Mouse (Mus musculus) thymus, adult 2 months (tissue): ENCODE data around the gene Wdr93. TPM values are rescaled to one million over a fixed set of nuclear protein-coding genes. Genes with fewer than 3 reads are reported as not detected.

Experiments
- DNase-seq: peaks from one replicate; pipeline ENCODE4 v3.0.0; 2021
- H3K27ac ChIP-seq: fragments of 200-500 bp; 2 replicates; pipeline ENCODE4 v1.5.1; 2012; ENCODE audit warnings: low read length, control low read depth; ENCODE audit not compliant: control insufficient read depth, insufficient read depth
- H3K27me3 ChIP-seq: fragments of 200-500 bp; 2 replicates; pipeline ENCODE4 v1.6.1; 2012; ENCODE audit warnings: mild to moderate bottlenecking, low read length, moderate library complexity, mixed read lengths; ENCODE audit not compliant: control insufficient read depth, insufficient read depth
- H3K36me3 ChIP-seq: fragments of 200-500 bp; 2 replicates; pipeline ENCODE4 v1.6.1; 2012; ENCODE audit warnings: mild to moderate bottlenecking, low read length, moderate library complexity; ENCODE audit not compliant: control insufficient read depth, insufficient read depth
- H3K4me1 ChIP-seq: fragments of 200-500 bp; replicated peaks from 2 replicates; pipeline ENCODE4 v1.6.1; 2012; ENCODE audit warnings: low read length; ENCODE audit not compliant: control insufficient read depth, insufficient read depth
- H3K4me3 ChIP-seq: fragments of 200-500 bp; 2 replicates; pipeline ENCODE4 v1.5.1; 2012; ENCODE audit warnings: mild to moderate bottlenecking, low read length, control low read depth, moderate library complexity; ENCODE audit not compliant: control insufficient read depth, insufficient read depth
- CTCF ChIP-seq: fragments of 200-500 bp; IDR thresholded peaks from 2 replicates; pipeline ENCODE4 v1.5.1; 2012; ENCODE audit warnings: mild to moderate bottlenecking, control low read depth, low read length, moderate library complexity, borderline replicate concordance; ENCODE audit not compliant: control insufficient read depth, poor library complexity, insufficient read depth; ENCODE audit errors: extremely low read depth
- POLR2A ChIP-seq: fragments of 200-500 bp; IDR thresholded peaks from 2 replicates; pipeline ENCODE4 v1.6.1; 2012; ENCODE audit warnings: mild to moderate bottlenecking, low read length, control low read depth, moderate library complexity; ENCODE audit not compliant: control insufficient read depth, poor library complexity, insufficient read depth; ENCODE audit errors: extremely low read depth
- WGBS: fragments of 180-500 bp; shearing (Covaris S2); methylation state at CpG from one replicate; pipeline ENCODE4 v1.1.7; 2018; 5-methylcytosine and 5-hydroxymethylcytosine counted together
- polyA plus RNA-seq: library from polyadenylated mRNA; depleted of rRNA; stranded (reverse); fragments of >200 nt; gene quantifications from 2 replicates; pipeline ENCODE4 v1.2.3, GENCODE M21; 2012

The Wdr93 gene
- polyA plus RNA-seq, 1 experiment: 0.22 TPM

- Histone ChIP-seq H3K27ac (no peak overlapping the region), H3K4me1 (no peaks in the 10 kb centered on the region), H3K36me3 (no peaks in the 10 kb centered on the region), H3K4me3 (no peak overlapping the region), H3K27me3 (no peaks in the 10 kb centered on the region)
- DNase-seq: no peak
- WGBS: 63% methylated on average over 5 of the region's 5 CpGs
- no peak for TF ChIP-seq POLR2A
- TF ChIP-seq CTCF: no peak
Observed at GRCm38 (mm10) chr7:79761124-79761876, 18.3 kb downstream of the Wdr93 start.

GRCm38 (mm10) chr7:79762106-79762505 lies 19.1 kb downstream of the Wdr93 start:
- DNase-seq: no peak
- WGBS: 83% methylated on average over 8 of the region's 8 CpGs
- Histone ChIP-seq H3K36me3 (no peaks in the 10 kb centered on the region), H3K4me1 (no peaks in the 10 kb centered on the region), H3K4me3 (no peak overlapping the region), H3K27ac (no peak overlapping the region), H3K27me3 (no peaks in the 10 kb centered on the region)
- TF ChIP-seq CTCF (no peak), POLR2A (no peak)

GRCm38 (mm10) chr7:79765991-79766390 lies 23.0 kb downstream of the Wdr93 start:
- no peaks in the 10 kb centered on the region for H3K27me3 ChIP-seq
- 71% methylated on average over 1 of the region's 1 CpGs for WGBS
- H3K4me3 ChIP-seq: no peak overlapping the region
- no peak for TF ChIP-seq CTCF
- no peaks in the 10 kb centered on the region for H3K36me3 ChIP-seq
- no peak overlapping the region for H3K27ac ChIP-seq
- DNase-seq: no peak
- no peaks in the 10 kb centered on the region for H3K4me1 ChIP-seq

- no peak for TF ChIP-seq CTCF
- no peak for TF ChIP-seq POLR2A
- no peaks in the 10 kb centered on the region for H3K27me3 ChIP-seq
- DNase-seq: no peak
- no peaks in the 10 kb centered on the region for H3K4me1 ChIP-seq
- WGBS: 73% methylated on average over 3 of the region's 3 CpGs
- no peaks in the 10 kb centered on the region for H3K36me3 ChIP-seq
- H3K27ac ChIP-seq: no peak overlapping the region
- no peak overlapping the region for H3K4me3 ChIP-seq
Observed at GRCm38 (mm10) chr7:79769664-79770063, 26.7 kb downstream of the Wdr93 start.

GRCm38 (mm10) chr7:79771561-79772512 lies 28.9 kb downstream of the Wdr93 start:
- DNase-seq: no peak
- H3K27ac ChIP-seq: no peak overlapping the region
- no peaks in the 10 kb centered on the region for H3K4me1 ChIP-seq
- no peak overlapping the region for H3K4me3 ChIP-seq
- no peaks in the 10 kb centered on the region for H3K27me3 ChIP-seq
- H3K36me3 ChIP-seq: no peaks in the 10 kb centered on the region
- TF ChIP-seq CTCF (no peak), POLR2A (no peak)
- WGBS: 86% methylated on average over 15 of the region's 15 CpGs

- Histone ChIP-seq H3K4me3 (no peak overlapping the region), H3K36me3 (no peaks in the 10 kb centered on the region), H3K27me3 (no peaks in the 10 kb centered on the region), H3K27ac (no peak overlapping the region), H3K4me1 (no peaks in the 10 kb centered on the region)
- peak; percentile 63 for DNase-seq
- 47% methylated on average over 16 of the region's 16 CpGs for WGBS
- peak; percentile 64; the same call in 1 of the 2 replicates for TF ChIP-seq CTCF
- TF ChIP-seq POLR2A: no peak
Observed at GRCm38 (mm10) chr7:79780647-79781626, 38.0 kb downstream of the Wdr93 start.
